Mouse (Mus musculus): ENCODE data around the gene Zfp955b. TPM values are rescaled to one million over a fixed set of nuclear protein-coding genes. Genes with fewer than 3 reads are reported as not detected.

The Zfp955b gene
- total RNA-seq (2023) = 1 to 10 TPM; 2.6 TPM

DNA sequence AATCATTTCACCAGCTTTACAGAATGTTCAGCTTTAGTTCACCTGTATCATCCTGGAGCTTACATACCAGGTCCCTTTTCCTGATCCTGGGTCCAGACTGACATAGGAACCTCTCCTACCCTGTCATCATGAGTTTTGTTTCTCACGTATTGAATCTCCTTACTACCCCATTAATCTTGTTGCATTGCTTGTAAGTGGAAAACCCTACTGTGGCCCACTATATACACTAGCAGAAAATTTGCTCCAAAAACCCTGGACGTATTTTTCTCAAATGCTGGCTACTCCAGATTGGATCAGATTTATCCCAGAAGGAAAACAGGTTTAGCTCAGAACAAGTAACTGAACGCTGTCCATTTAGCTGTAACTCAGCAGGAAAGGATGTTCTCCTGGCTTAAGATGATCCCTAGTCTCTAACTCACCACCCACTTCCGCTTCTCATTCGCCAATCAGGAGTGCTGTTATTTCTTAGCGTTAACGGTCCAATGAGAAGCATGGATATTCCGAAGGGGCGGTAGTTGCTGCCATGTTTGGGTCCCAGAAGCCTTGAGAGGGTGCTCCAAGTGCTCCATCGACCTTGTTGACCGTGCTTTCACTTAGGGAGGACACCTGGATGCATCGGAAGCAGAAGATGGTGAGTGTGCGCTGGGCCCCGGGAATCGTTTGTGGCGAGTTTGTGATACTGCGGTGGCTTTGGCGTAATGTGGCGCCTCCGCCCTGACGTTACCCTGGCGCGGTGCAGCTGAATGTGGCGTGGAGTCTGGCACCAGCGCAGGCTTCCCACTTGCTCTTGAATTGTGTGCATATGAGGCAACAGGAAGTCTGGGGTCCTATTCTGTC lies at the start of gene Zfp955b:
TSS of gene Zfp955b (plus strand) at position 506 of the 837 bp plus-strand sequence.

DNA sequence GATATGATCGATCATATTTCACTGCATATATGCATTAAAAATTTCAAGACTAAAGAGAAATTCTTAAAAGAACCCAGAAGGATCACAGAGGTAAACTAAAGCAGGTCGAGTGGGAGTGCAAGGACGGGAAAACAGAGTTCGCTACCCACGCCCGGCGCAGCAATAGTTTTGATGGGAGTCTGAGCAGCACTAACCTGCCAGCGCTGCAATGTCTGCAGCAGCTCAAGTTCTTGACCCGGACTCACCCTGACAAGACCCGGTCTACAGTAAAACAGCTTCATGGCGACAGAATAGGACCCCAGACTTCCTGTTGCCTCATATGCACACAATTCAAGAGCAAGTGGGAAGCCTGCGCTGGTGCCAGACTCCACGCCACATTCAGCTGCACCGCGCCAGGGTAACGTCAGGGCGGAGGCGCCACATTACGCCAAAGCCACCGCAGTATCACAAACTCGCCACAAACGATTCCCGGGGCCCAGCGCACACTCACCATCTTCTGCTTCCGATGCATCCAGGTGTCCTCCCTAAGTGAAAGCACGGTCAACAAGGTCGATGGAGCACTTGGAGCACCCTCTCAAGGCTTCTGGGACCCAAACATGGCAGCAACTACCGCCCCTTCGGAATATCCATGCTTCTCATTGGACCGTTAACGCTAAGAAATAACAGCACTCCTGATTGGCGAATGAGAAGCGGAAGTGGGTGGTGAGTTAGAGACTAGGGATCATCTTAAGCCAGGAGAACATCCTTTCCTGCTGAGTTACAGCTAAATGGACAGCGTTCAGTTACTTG lies 34.6 kb upstream of the Zfp955b start, which contains the start of gene Zfp955a:
TSS of gene Zfp955a (minus strand) at position 616 of the 789 bp plus-strand sequence.

DNA sequence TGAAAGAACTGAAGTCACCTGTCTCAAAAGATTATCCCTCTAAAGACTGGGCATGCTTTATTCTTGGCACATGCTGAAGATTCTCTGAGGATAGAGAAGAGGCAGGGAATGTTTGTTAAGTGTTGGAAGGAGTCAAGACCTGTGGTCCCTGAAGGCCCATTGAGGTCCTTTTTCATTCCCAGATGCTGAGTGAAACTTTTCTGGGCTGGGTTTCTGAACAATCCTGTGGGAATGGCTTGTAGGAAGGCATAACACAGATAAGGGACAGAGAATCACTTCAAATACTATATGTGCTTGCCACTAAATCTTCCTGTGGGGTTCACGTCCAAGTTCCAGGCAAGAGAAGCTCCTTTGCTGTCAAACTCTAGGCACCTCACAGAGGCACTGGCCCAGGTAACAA lies 25.0 kb upstream of the Zfp955b start, which contains the start of gene Olfr63:
TSS of gene Olfr63 (plus strand) at position 301 of the 400 bp plus-strand sequence.

Other genes starting within 250 kb of the Zfp955b start
- not detected for gene 4921501E09Rik, start 221.5 kb upstream of the Zfp955b start, total RNA-seq (2023)
- gene Zfp563, start 200.2 kb upstream of the Zfp955b start, total RNA-seq (2023) = 1 to 10 TPM; 1.8 to 2.8 TPM
- gene Morc2b, start 149.9 kb upstream of the Zfp955b start, total RNA-seq (2023) = not detected
- gene Olfr55, start 121.1 kb upstream of the Zfp955b start, total RNA-seq (2023) = not detected
- not detected for gene Olfr239, start 98.2 kb upstream of the Zfp955b start, total RNA-seq (2023)
- gene Olfr1564, start 67.9 kb upstream of the Zfp955b start, total RNA-seq (2023) = not detected
- 1 to 10 TPM; 1.8 to 2.2 TPM for gene Zfp955a, start 34.4 kb upstream of the Zfp955b start, total RNA-seq (2023)
- gene Olfr63, start 24.9 kb upstream of the Zfp955b start, total RNA-seq (2023) = under 1 TPM in 1 of 2 experiments, not detected in 1; 0.07 TPM
- 1 to 10 TPM; 5.4 to 5.7 TPM for gene Zfp81, start 69.3 kb downstream of the Zfp955b start, total RNA-seq (2023)
- 1 to 10 TPM; 7.0 to 7.8 TPM for gene Zfp101, start 105.1 kb downstream of the Zfp955b start, total RNA-seq (2023)
- gene Actl9, start 143.4 kb downstream of the Zfp955b start, total RNA-seq (2023) = not detected
- gene Adamts10, start 234.7 kb downstream of the Zfp955b start, total RNA-seq (2023) = 10 to 100 TPM; 42.9 to 43.2 TPM